24 mouse cellular contexts compared by ENCODE assay signal in genomic region chr17:47803662-47804061, GRCm38 (mm10). TPM values are rescaled to one million over a fixed set of nuclear protein-coding genes. Genes with fewer than 3 reads are reported as not detected.
A peak's percentile ranks its signal among the peaks of the same experiment; 100 is the strongest.
DNase-seq lines count a peak whose midpoint lies in the region; ATAC-seq and TF ChIP-seq lines count a peak whose summit lies in the region.
"Had no signal": no experiment of that assay in that cellular context is flagged by ENCODE, and none has a peak within 500 bp of the region (broad histone marks: within the 10 kb centered on the region; RNA-seq: fewer than 3 reads in every experiment).

No protein-coding gene starts in this region.

- H3K9me3 ChIP-seq in embryonic facial prominence, embryonic 14.5 days (ENCODE audit: control insufficient read depth, low read length): no peaks in the 10 kb centered on the region
- H3K9me3 ChIP-seq in embryonic facial prominence, embryonic 10.5 days: no peaks in the 10 kb centered on the region
- no peaks in the 10 kb centered on the region for H3K9me3 ChIP-seq in liver, postnatal 0 days (ENCODE audit: low read length)
- H3K9me3 ChIP-seq: hindbrain, embryonic 12.5 days; limb, embryonic 13.5 days; liver, embryonic 13.5 days; lung, embryonic 15.5 days; midbrain, embryonic 10.5 days had no signal

- no peak overlapping the region for H3K4me3 ChIP-seq in embryonic facial prominence, embryonic 14.5 days (ENCODE audit: low read depth, low read length)
- no peak overlapping the region for H3K4me3 ChIP-seq in embryonic facial prominence, embryonic 10.5 days
- H3K4me3 ChIP-seq in liver, postnatal 0 days (ENCODE audit: low read depth, low read length): no peak overlapping the region
- H3K4me3 ChIP-seq: hindbrain, embryonic 12.5 days; limb, embryonic 13.5 days; liver, embryonic 13.5 days; lung, embryonic 15.5 days; midbrain, embryonic 10.5 days had no signal

- no peak overlapping the region for H3K4me2 ChIP-seq in embryonic facial prominence, embryonic 14.5 days (ENCODE audit: low read depth, low read length)
- H3K4me2 ChIP-seq in liver, postnatal 0 days (ENCODE audit: low read depth, low read length): no peak overlapping the region
- H3K4me2 ChIP-seq: hindbrain, embryonic 12.5 days; limb, embryonic 13.5 days; liver, embryonic 13.5 days; lung, embryonic 15.5 days had no signal

- H3K27ac ChIP-seq in embryonic facial prominence, embryonic 14.5 days (replicated peaks; ENCODE audit: low read depth, low read length): 0 out of 2 replicates have a peak overlapping the region, but pooled peaks have one; percentile 3
- no peak overlapping the region for H3K27ac ChIP-seq in embryonic facial prominence, embryonic 10.5 days (replicated peaks)
- no peak overlapping the region for H3K27ac ChIP-seq in liver, postnatal 0 days (ENCODE audit: low read depth)
- H3K27ac ChIP-seq: hindbrain, embryonic 12.5 days; limb, embryonic 13.5 days; liver, embryonic 13.5 days; lung, embryonic 15.5 days; midbrain, embryonic 10.5 days had no signal

- H3K4me1 ChIP-seq in embryonic facial prominence, embryonic 14.5 days (ENCODE audit: control insufficient read depth, insufficient read depth, low read length): peaks cover 19% of the 10 kb centered on the region
- H3K4me1 ChIP-seq in embryonic facial prominence, embryonic 10.5 days: peaks cover 55% of the 10 kb centered on the region
- H3K4me1 ChIP-seq in liver, postnatal 0 days (ENCODE audit: insufficient read depth): peaks cover 6% of the 10 kb centered on the region; the same call in 1 of the 2 replicates

- 91% methylated on average over 4 of the region's 4 CpGs for WGBS in embryonic facial prominence, embryonic 14.5 days
- 91% methylated on average over 4 of the region's 4 CpGs for WGBS in embryonic facial prominence, embryonic 10.5 days
- WGBS in liver, postnatal 0 days (ENCODE audit: insufficient replicate concordance): 89% methylated on average over 4 of the region's 4 CpGs

- TF ChIP-seq CTCF in liver, postnatal 0 days (IDR thresholded peaks at IDR 0.05; ENCODE audit: low read depth): peak; percentile 18; the same call in 1 of the 2 replicates

- H3K36me3 ChIP-seq in embryonic facial prominence, embryonic 14.5 days (ENCODE audit: control insufficient read depth, insufficient read depth, low read length): no peaks in the 10 kb centered on the region
- H3K36me3 ChIP-seq in embryonic facial prominence, embryonic 10.5 days (replicated peaks): no peaks in the 10 kb centered on the region
- H3K36me3 ChIP-seq in liver, postnatal 0 days (replicated peaks; ENCODE audit: insufficient read depth, low read length): no peaks in the 10 kb centered on the region
- H3K36me3 ChIP-seq: hindbrain, embryonic 12.5 days; limb, embryonic 13.5 days; liver, embryonic 13.5 days; lung, embryonic 15.5 days; midbrain, embryonic 10.5 days had no signal

- no peaks in the 10 kb centered on the region for H3K27me3 ChIP-seq in embryonic facial prominence, embryonic 14.5 days (replicated peaks; ENCODE audit: control insufficient read depth, insufficient read depth, low read length)
- H3K27me3 ChIP-seq in embryonic facial prominence, embryonic 10.5 days (replicated peaks; ENCODE audit: low read depth, poor library complexity, severe bottlenecking): peaks cover 6% of the 10 kb centered on the region
- no peaks in the 10 kb centered on the region for H3K27me3 ChIP-seq in liver, postnatal 0 days (ENCODE audit: insufficient read depth, low read length)
- H3K27me3 ChIP-seq: limb, embryonic 13.5 days; liver, embryonic 13.5 days; lung, embryonic 15.5 days; Patski had no signal

- TF ChIP-seq EP300 in liver, postnatal 0 days (IDR thresholded peaks at IDR 0.05; ENCODE audit: low read depth): no peak

- no peak overlapping the region for H3K9ac ChIP-seq in embryonic facial prominence, embryonic 14.5 days (ENCODE audit: low read depth, low read length)
- no peak overlapping the region for H3K9ac ChIP-seq in liver, postnatal 0 days (replicated peaks)
- H3K9ac ChIP-seq: hindbrain, embryonic 12.5 days; limb, embryonic 13.5 days; liver, embryonic 13.5 days; lung, embryonic 15.5 days had no signal

- ATAC-seq in embryonic facial prominence, embryonic 14.5 days (ENCODE audit: low read depth): no peak
- ATAC-seq in liver, postnatal 0 days: no peak
- ATAC-seq: activated CD4-positive, CD25-positive, alpha-beta regulatory T cell, adult 4 months; CD4-positive, CD25-positive, alpha-beta regulatory T cell, adult 4 months; forebrain, embryonic 16.5 days; Patski had no signal

- no peak for DNase-seq in embryonic facial prominence, embryonic 14.5 days (ENCODE audit: low spot score)
- DNase-seq in embryonic facial prominence, embryonic 10.5 days (ENCODE audit: low spot score): no peak
- DNase-seq in liver, postnatal 0 days: no peak
- DNase-seq in liver: no peak
- DNase-seq in ES-CJ7 (ENCODE audit: low read depth, low spot score): peak; percentile 75
- DNase-seq in ZHBTc4 (ENCODE audit: low read depth, low spot score): peak; percentile 82
- DNase-seq in cerebellum, adult 9-10 months: no peak
- DNase-seq in embryo, embryonic 11 days: no peak
- DNase-seq: adrenal gland, adult 8-10 months; cerebellum, adult 2 months; cerebellum, postnatal 36 days; gastrocnemius, postnatal 25 days; heart, adult 18-20 months; kidney, adult 2 months; kidney, postnatal 14 days; liver, embryonic 13.5 days had no signal

RNA-seq across cellular contexts. Expression of gene Mdfi, which starts 30.8 kb away (rescaled TPM):
- 54.5 and 64.6 TPM in 2 replicates for polyA plus RNA-seq in embryonic facial prominence, embryonic 14.5 days (2014; fragmentation: Nextera tagmentation; extraction: Ambion mirVana)
- polyA plus RNA-seq in embryonic facial prominence, embryonic 10.5 days (2016; fragmentation: Nextera tagmentation; extraction: Ambion mirVana): 21.0 and 25.1 TPM in 2 replicates
- polyA plus RNA-seq in liver, postnatal 0 days (2015; fragmentation: Nextera tagmentation; extraction: Ambion mirVana): 0.82 TPM in 2 replicates
- polyA plus RNA-seq: activated CD4-positive, CD25-positive, alpha-beta regulatory T cell, adult 4 months; CD4-positive, CD25-positive, alpha-beta regulatory T cell, adult 4 months; Patski had no signal

Comparison
In these comparisons a context has a peak if more than half of its experiments do, and no peak if none do; other contexts are left out.
1. DNase-seq: peak in ES-CJ7 (single experiment) and ZHBTc4 (single experiment); none in embryonic facial prominence, embryonic 14.5 days (single experiment), embryonic facial prominence, embryonic 10.5 days (single experiment), liver, postnatal 0 days (single experiment), liver (single experiment), cerebellum, adult 9-10 months (single experiment) and embryo, embryonic 11 days (single experiment).
2. RNA of gene Mdfi, which starts 30.8 kb away (polyA plus RNA-seq): 54.5 to 64.6 TPM in embryonic facial prominence, embryonic 14.5 days and 21.0 to 25.1 TPM in embryonic facial prominence, embryonic 10.5 days; 0.82 TPM in liver, postnatal 0 days; every median in the first group is over 10 times any median in the second.